Mouse (Mus musculus) midbrain, embryonic 12.5 days (tissue): ENCODE results near the gene Sinhcaf. TPM values are rescaled to one million over a fixed set of nuclear protein-coding genes. Genes with fewer than 3 reads are reported as not detected.
"Not testable (repeated sequence)": the region's sequence is repeated elsewhere in the genome, so short reads cannot be mapped to it uniquely, and the experiment has no call there.

Source experiments
- ATAC-seq: fragments of 200-750 bp; cut with Nextera tagmentation; 2 replicates; pipeline ENCODE4 v1.8.0; 2017; ENCODE audit warnings: low read depth, moderate TSS enrichment, moderate library complexity; ENCODE audit not compliant: low FRiP score
- H3K27ac ChIP-seq: fragments of 300-500 bp; sonication (generic); replicated peaks from 2 replicates; pipeline ENCODE4 v1.5.1; 2016; ENCODE audit warnings: mild to moderate bottlenecking
- H3K27me3 ChIP-seq: fragments of 300-500 bp; sonication (generic); 2 replicates; pipeline ENCODE4 v1.6.1; 2016; ENCODE audit warnings: mild to moderate bottlenecking
- H3K36me3 ChIP-seq: fragments of 300-500 bp; sonication (generic); 2 replicates; pipeline ENCODE4 v1.6.1; 2016
- H3K4me1 ChIP-seq: fragments of 300-500 bp; sonication (generic); 2 replicates; pipeline ENCODE4 v1.6.1; 2016
- H3K4me2 ChIP-seq: fragments of 300-500 bp; sonication (generic); replicated peaks from 2 replicates; pipeline ENCODE4 v1.6.1; 2016; ENCODE audit warnings: mild to moderate bottlenecking, moderate library complexity
- H3K4me3 ChIP-seq: fragments of 300-500 bp; sonication (generic); 2 replicates; pipeline ENCODE4 v1.5.1; 2016; ENCODE audit warnings: mild to moderate bottlenecking
- H3K9ac ChIP-seq: fragments of 300-500 bp; sonication (generic); replicated peaks from 2 replicates; pipeline ENCODE4 v1.6.1; 2016; ENCODE audit warnings: mild to moderate bottlenecking, moderate library complexity
- H3K9me3 ChIP-seq: fragments of 300-500 bp; sonication (generic); 2 replicates; pipeline ENCODE4 v1.6.1; 2016; ENCODE audit warnings: mild to moderate bottlenecking
- WGBS: fragments of 180-500 bp; shearing (Covaris S2); methylation state at CpG from one replicate; pipeline ENCODE4 v1.1.7; 2016; 5-methylcytosine and 5-hydroxymethylcytosine counted together
- polyA plus RNA-seq: library from polyadenylated mRNA; unstranded; fragments of >200 nt; fragmentation: Nextera tagmentation; extraction: Ambion mirVana; gene quantifications from 2 replicates; pipeline ENCODE4 v1.2.1, GENCODE M21; 2016

The Sinhcaf gene
- polyA plus RNA-seq, 1 experiment from 2014 or later = 210 TPM

- H3K4me3 ChIP-seq, H3K27me3 ChIP-seq, ATAC-seq, H3K9ac ChIP-seq, H3K9me3 ChIP-seq, H3K4me1 ChIP-seq, H3K36me3 ChIP-seq, H3K4me2 ChIP-seq, H3K27ac ChIP-seq: not testable (repeated sequence)
- 84% methylated on average over 8 of the region's 8 CpGs for WGBS
Measured at GRCm38 (mm10) chr6:148911906-148912305, 34.4 kb downstream of the Sinhcaf start.

- no peak overlapping the region for H3K4me3 ChIP-seq
- H3K27me3 ChIP-seq = no peaks in the 10 kb centered on the region
- no peak overlapping the region for H3K4me2 ChIP-seq
- H3K4me1 ChIP-seq = no peaks in the 10 kb centered on the region
- no peak for ATAC-seq
- H3K9me3 ChIP-seq = no peaks in the 10 kb centered on the region
- no peak overlapping the region for H3K9ac ChIP-seq
- no peaks in the 10 kb centered on the region for H3K36me3 ChIP-seq
- H3K27ac ChIP-seq = no peak overlapping the region
- 92% methylated on average over 9 of the region's 9 CpGs for WGBS
Measured at GRCm38 (mm10) chr6:148906958-148907357, 39.3 kb downstream of the Sinhcaf start.

- Histone ChIP-seq H3K4me2 (no peak overlapping the region), H3K4me1 (no peaks in the 10 kb centered on the region), H3K36me3 (no peaks in the 10 kb centered on the region), H3K27me3 (no peaks in the 10 kb centered on the region), H3K9ac (no peak overlapping the region), H3K9me3 (no peaks in the 10 kb centered on the region), H3K27ac (no peak overlapping the region), H3K4me3 (no peak overlapping the region)
- ATAC-seq = no peak
- 82% methylated on average over 3 of the region's 3 CpGs for WGBS
Measured at GRCm38 (mm10) chr6:148902728-148903127, 43.5 kb downstream of the Sinhcaf start.

GRCm38 (mm10) chr6:148896507-148896851 is 49.8 kb downstream of the Sinhcaf start:
- 53% methylated on average over 6 of the region's 6 CpGs for WGBS
- H3K36me3 ChIP-seq = no peaks in the 10 kb centered on the region
- no peaks in the 10 kb centered on the region for H3K9me3 ChIP-seq
- peak overlapping the region; percentile 82 for H3K9ac ChIP-seq
- H3K4me2 ChIP-seq = peak overlapping the region; percentile 86
- H3K27ac ChIP-seq = peak overlapping the region; percentile 92
- H3K4me1 ChIP-seq = peaks cover 9% of the 10 kb centered on the region
- H3K4me3 ChIP-seq = peak overlapping the region; percentile 80
- ATAC-seq = no peak; the same call in 1 of the 2 replicates
- no peaks in the 10 kb centered on the region for H3K27me3 ChIP-seq

GRCm38 (mm10) chr6:148895773-148896506 is 50.3 kb downstream of the Sinhcaf start, which contains the start of gene Caprin2:
Gene Caprin2, minus strand, starts transcription at chr6:148896237.
- under 1% methylated on average over 64 of the region's 65 CpGs for whole genome bisulfite sequencing
- peaks cover 9% of the 10 kb centered on the region for H3K4me1 ChIP-seq
- H3K9ac ChIP-seq = peak within 1 kb of the TSS; percentile 82
- no peaks in the 10 kb centered on the region for H3K36me3 ChIP-seq
- H3K27ac ChIP-seq = peak within 1 kb of the TSS; percentile 92
- ATAC-seq = peak; percentile 99
- peak within 1 kb of the TSS; percentile 86 for H3K4me2 ChIP-seq
- H3K9me3 ChIP-seq = no peaks in the 10 kb centered on the region
- peak within 1 kb of the TSS; percentile 80 for H3K4me3 ChIP-seq
- H3K27me3 ChIP-seq = no peaks in the 10 kb centered on the region

- H3K9ac ChIP-seq = peak overlapping the region; percentile 82
- H3K36me3 ChIP-seq = no peaks in the 10 kb centered on the region
- no peak; the same call in 1 of the 2 replicates for ATAC-seq
- peak overlapping the region; percentile 80 for H3K4me3 ChIP-seq
- WGBS = 17% methylated on average over 18 of the region's 18 CpGs
- no peaks in the 10 kb centered on the region for H3K9me3 ChIP-seq
- no peaks in the 10 kb centered on the region for H3K27me3 ChIP-seq
- peaks cover 9% of the 10 kb centered on the region for H3K4me1 ChIP-seq
- peak overlapping the region; percentile 92 for H3K27ac ChIP-seq
- H3K4me2 ChIP-seq = peak overlapping the region; percentile 86
Measured at GRCm38 (mm10) chr6:148894888-148895772, 51.1 kb downstream of the Sinhcaf start.

- H3K9ac ChIP-seq = no peak overlapping the region
- 94% methylated on average over 1 of the region's 1 CpGs for WGBS
- no peak for ATAC-seq
Measured at GRCm38 (mm10) chr6:148873911-148874310, 72.4 kb downstream of the Sinhcaf start.

More at GRCm38 (mm10) chr6:148873911-148874310, 72.4 kb downstream of the Sinhcaf start:
- Histone ChIP-seq H3K9me3 (no peaks in the 10 kb centered on the region), H3K36me3 (peaks cover 2% of the 10 kb centered on the region; the same call in 1 of the 2 replicates), H3K4me3 (no peak overlapping the region), H3K4me2 (no peak overlapping the region), H3K4me1 (no peaks in the 10 kb centered on the region; the same call in 1 of the 2 replicates), H3K27ac (no peak overlapping the region), H3K27me3 (no peaks in the 10 kb centered on the region)

Other genes starting within 250 kb of the Sinhcaf start
- 29.4 TPM in 2 replicates for gene Ipo8, start 115.0 kb downstream of the Sinhcaf start, polyA plus RNA-seq
- 21.8 and 25.3 TPM in 2 replicates for gene Caprin2, start 50.2 kb downstream of the Sinhcaf start, polyA plus RNA-seq
- 19.8 and 22.7 TPM in 2 replicates for gene Dennd5b, start 155.2 kb upstream of the Sinhcaf start, polyA plus RNA-seq
- gene Gm10203, start 183.7 kb upstream of the Sinhcaf start, polyA plus RNA-seq = not detected in 2 replicates
- 8.1 and 8.4 TPM in 2 replicates for gene Etfbkmt, start 193.4 kb upstream of the Sinhcaf start, polyA plus RNA-seq
- gene Amn1, start 242.2 kb upstream of the Sinhcaf start, polyA plus RNA-seq = 75.8 and 80.8 TPM in 2 replicates